Mouse (Mus musculus) hindbrain, embryonic 16.5 days (tissue): ENCODE data around the gene Cox7a1. TPM values are rescaled to one million over a fixed set of nuclear protein-coding genes. Genes with fewer than 3 reads are reported as not detected.

ENCODE experiments used
- ATAC-seq: fragments of 200-750 bp; cut with Nextera tagmentation; 2 replicates; pipeline ENCODE4 v1.8.0; 2017; ENCODE audit warnings: moderate TSS enrichment, moderate library complexity
- H3K27ac ChIP-seq: fragments of 300-500 bp; sonication (generic); 2 replicates; pipeline ENCODE4 v1.5.1; 2014; ENCODE audit warnings: low read depth, mild to moderate bottlenecking, control low read depth, low read length, moderate library complexity
- H3K27me3 ChIP-seq: fragments of 300-500 bp; sonication (generic); replicated peaks from 2 replicates; pipeline ENCODE4 v1.6.1; 2014; ENCODE audit warnings: low read length; ENCODE audit not compliant: control insufficient read depth, insufficient read depth
- H3K36me3 ChIP-seq: fragments of 300-500 bp; sonication (generic); 2 replicates; pipeline ENCODE4 v1.6.1; 2014; ENCODE audit warnings: mild to moderate bottlenecking, low read length, moderate library complexity, mixed read lengths; ENCODE audit not compliant: control insufficient read depth, insufficient read depth
- H3K4me1 ChIP-seq: fragments of 300-500 bp; sonication (generic); 2 replicates; pipeline ENCODE4 v1.6.1; 2014; ENCODE audit warnings: low read depth, low read length; ENCODE audit not compliant: control insufficient read depth, insufficient read depth
- H3K4me2 ChIP-seq: fragments of 300-500 bp; sonication (generic); 2 replicates; pipeline ENCODE4 v1.6.1; 2014; ENCODE audit warnings: mild to moderate bottlenecking, low read length, control low read depth, moderate library complexity
- H3K4me3 ChIP-seq: fragments of 300-500 bp; sonication (generic); 2 replicates; pipeline ENCODE4 v1.5.1; 2014; ENCODE audit warnings: mild to moderate bottlenecking, low read length, control low read depth, moderate library complexity
- H3K9ac ChIP-seq: fragments of 300-500 bp; sonication (generic); 2 replicates; pipeline ENCODE4 v1.6.1; 2014; ENCODE audit warnings: low read depth, mild to moderate bottlenecking, control low read depth, low read length, moderate library complexity
- H3K9me3 ChIP-seq: fragments of 300-500 bp; sonication (generic); 2 replicates; pipeline ENCODE4 v1.6.1; 2014; ENCODE audit warnings: mild to moderate bottlenecking, low read length, moderate library complexity; ENCODE audit not compliant: control insufficient read depth
- WGBS: fragments of 180-500 bp; shearing (Covaris S2); extraction: QIAGEN DNeasy Blood & Tissue Kit; methylation state at CpG from one replicate; pipeline ENCODE4 v1.1.7; 2014; 5-methylcytosine and 5-hydroxymethylcytosine counted together
- polyA plus RNA-seq: library from polyadenylated mRNA; unstranded; fragments of >200 nt; fragmentation: Nextera tagmentation; extraction: Ambion mirVana; gene quantifications from 2 replicates; pipeline ENCODE4 v1.2.1, GENCODE M21; 2015

Gene Cox7a1
- polyA plus RNA-seq, result 5.6 and 6.8 TPM in 2 replicates

DNA sequence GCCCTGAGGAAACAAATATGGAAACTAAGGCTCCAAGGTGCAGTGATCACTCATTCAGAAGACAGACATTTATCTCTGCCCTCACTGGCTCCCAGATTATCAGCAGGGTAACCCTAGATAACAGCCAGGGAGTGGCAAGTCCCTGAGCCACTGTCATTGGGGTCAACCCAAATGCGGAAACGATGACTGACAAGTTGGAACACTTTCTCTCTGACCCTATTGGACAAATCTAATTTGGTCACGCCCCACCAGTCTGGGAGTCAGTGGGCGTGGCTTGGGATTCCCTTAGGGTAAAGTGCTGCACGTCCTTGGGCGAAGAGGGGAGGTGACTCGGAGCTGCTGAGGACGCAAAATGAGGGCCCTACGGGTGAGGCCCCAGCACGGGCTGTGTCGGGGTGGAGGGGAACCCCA is at the start of gene Cox7a1:
TSS of gene Cox7a1 (plus strand) at position 266 of the 411 bp plus-strand sequence.
- peak; percentile 25 for ATAC-seq
- Histone ChIP-seq H3K27me3 (no peaks in the 10 kb centered on the region), H3K4me3 (0 out of 2 replicates have a peak within 1 kb of the TSS, but pooled peaks have one; percentile 6)

DNA sequence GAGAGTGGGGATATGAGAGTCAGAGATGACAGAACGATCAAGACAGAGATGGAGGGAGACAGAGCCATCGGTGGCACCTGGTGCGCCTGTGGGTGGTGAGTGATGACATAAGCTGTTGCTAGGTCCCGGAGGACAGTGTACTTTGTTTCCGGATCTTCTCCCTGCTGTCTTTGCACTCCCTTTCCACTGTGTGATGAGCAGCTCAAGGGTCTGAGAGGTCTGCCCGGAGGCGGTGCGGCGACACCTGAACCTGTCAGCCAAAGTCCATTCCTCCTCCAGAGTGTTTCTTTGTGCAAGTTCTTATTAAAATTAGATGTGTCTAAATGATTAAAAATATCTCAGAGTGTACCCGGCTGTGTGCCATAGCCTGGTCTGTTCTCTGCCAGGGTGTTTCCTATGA is 47.1 kb upstream of the Cox7a1 start:
- Histone ChIP-seq H3K9me3 (no peaks in the 10 kb centered on the region), H3K27ac (no peak overlapping the region), H3K4me2 (no peak overlapping the region), H3K36me3 (peaks cover 39% of the 10 kb centered on the region), H3K4me3 (no peak overlapping the region), H3K27me3 (no peaks in the 10 kb centered on the region), H3K9ac (no peak overlapping the region), H3K4me1 (no peaks in the 10 kb centered on the region)
- WGBS, result 92% methylated on average over 10 of the region's 10 CpGs
- ATAC-seq, result no peak

More for the DNA sequence above, at the start of gene Cox7a1:
- 0 out of 2 replicates have a peak within 1 kb of the TSS, but pooled peaks have one; percentile 15 for H3K9ac ChIP-seq
- peaks cover 18% of the 10 kb centered on the region for H3K36me3 ChIP-seq
- no peak within 1 kb of the TSS for H3K27ac ChIP-seq
- no peaks in the 10 kb centered on the region for H3K9me3 ChIP-seq
- H3K4me2 ChIP-seq, result peak within 1 kb of the TSS; percentile 40
- WGBS, result under 1% methylated on average over 11 of the region's 11 CpGs
- no peaks in the 10 kb centered on the region; the same call in 1 of the 2 replicates for H3K4me1 ChIP-seq

DNA sequence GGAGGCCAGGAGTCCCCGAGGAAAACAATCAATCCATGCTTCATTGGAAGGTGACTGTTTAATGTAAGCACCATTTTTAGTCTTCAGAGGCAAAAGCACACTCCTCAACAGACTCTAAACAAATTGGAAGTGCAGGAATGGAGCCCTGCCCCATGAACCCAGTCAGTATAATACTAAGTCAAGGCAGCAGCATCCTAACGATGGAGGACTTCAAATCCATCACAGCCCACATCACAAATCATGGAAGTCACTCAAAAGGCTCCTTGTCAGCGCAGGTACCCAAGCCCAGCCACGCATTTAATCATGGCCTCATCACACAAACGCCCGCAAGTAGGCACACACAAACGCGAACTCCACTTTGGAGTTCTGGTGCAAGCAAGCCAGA is 40.8 kb upstream of the Cox7a1 start:
- Histone ChIP-seq H3K4me2 (peak overlapping the region; percentile 71), H3K9me3 (no peaks in the 10 kb centered on the region), H3K36me3 (no peaks in the 10 kb centered on the region), H3K9ac (peak overlapping the region; percentile 78), H3K4me1 (peaks cover 2% of the 10 kb centered on the region; the same call in 1 of the 2 replicates), H3K27me3 (no peaks in the 10 kb centered on the region), H3K4me3 (peak overlapping the region; percentile 69), H3K27ac (peak overlapping the region; percentile 85)
- 15% methylated on average over 8 of the region's 8 CpGs for WGBS
- ATAC-seq, result peak; percentile 45; the same call in 1 of the 2 replicates

DNA sequence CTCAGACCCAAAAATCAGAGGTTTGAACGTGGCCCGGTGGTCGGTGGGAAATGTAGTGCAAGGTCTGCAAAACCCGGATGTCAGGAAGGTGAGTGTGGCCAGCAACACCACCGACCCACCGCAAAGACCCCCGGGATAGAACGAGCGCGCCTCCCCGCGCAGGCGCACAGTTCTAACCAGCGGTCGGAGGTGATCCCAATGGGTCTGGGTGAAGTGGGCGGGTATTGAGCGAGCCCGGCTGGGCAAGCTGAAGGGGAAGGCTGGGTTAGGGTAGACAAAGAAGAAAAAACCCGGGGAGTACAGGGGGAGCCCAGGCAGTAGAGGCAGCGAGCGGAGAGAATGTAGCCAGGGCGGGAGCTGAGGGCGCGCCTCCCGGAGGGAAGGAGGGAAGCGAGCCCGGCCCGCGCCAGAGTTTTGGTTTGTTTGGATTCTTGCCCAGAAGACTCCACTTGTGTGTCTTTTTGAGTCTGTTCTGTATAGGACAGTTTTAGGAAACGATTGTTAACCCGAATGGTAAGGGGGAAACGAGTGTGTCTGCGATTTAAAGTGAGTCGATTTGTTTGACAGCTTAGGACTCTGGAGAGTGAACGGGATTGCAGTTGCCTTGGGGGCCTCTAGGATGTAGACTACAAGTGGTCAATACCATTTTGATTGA is 40.3 kb upstream of the Cox7a1 start:
- H3K9me3 ChIP-seq, result no peaks in the 10 kb centered on the region
- H3K27ac ChIP-seq, result peak overlapping the region; percentile 85
- peak; percentile 98 for ATAC-seq
- H3K36me3 ChIP-seq, result no peaks in the 10 kb centered on the region
- peak overlapping the region; percentile 78 for H3K9ac ChIP-seq
- H3K4me2 ChIP-seq, result peak overlapping the region; percentile 71
- peak overlapping the region; percentile 69 for H3K4me3 ChIP-seq
- peaks cover 2% of the 10 kb centered on the region; the same call in 1 of the 2 replicates for H3K4me1 ChIP-seq
- WGBS, result 1% methylated on average over 35 of the region's 35 CpGs
- no peaks in the 10 kb centered on the region for H3K27me3 ChIP-seq

DNA sequence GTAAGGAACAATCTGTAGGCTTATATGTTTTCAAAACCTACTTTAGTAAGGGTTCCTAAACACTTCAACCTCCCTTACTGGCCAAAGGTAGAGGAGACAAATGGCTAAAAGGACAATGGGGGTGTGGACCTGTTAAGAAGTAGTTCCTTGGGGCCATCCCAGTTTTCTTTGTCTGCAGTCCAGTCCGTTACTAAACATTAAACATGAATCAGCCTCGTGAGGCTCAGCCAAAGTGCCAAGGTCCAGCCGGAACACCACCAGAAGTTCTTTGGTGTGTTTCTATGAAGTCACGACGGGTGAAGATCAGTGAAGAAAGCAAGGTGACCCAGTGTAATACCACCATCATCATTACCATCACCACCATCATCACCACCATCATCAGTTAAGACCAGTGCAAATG is 36.9 kb upstream of the Cox7a1 start:
- Histone ChIP-seq H3K4me3 (no peak overlapping the region), H3K9me3 (peaks cover 15% of the 10 kb centered on the region), H3K4me2 (no peak overlapping the region), H3K36me3 (peaks cover 10% of the 10 kb centered on the region), H3K27me3 (no peaks in the 10 kb centered on the region), H3K27ac (no peak overlapping the region), H3K9ac (no peak overlapping the region), H3K4me1 (peaks cover 2% of the 10 kb centered on the region; the same call in 1 of the 2 replicates)
- no peak for ATAC-seq
- WGBS, result 95% methylated on average over 5 of the region's 5 CpGs

DNA sequence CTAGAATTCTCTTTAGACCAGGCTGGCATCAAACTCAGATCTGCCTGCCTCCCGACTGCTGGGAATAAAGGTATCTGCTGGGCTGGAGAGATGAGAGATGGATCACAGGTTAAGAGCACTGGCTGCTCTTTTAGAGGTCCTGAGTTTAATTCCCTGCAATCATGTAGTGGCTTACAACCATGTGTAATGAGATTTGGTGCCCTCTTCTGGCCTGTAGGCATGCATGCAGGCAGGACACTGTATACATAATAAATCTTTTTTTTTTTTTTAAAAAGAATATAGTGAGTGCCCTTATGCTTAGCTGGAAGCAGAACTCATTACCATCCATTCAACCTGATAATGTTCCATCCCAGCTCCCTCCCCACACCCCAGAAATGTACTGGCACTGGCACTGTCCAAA is 29.9 kb upstream of the Cox7a1 start:
- no peaks in the 10 kb centered on the region for H3K4me1 ChIP-seq
- peaks cover 41% of the 10 kb centered on the region for H3K36me3 ChIP-seq
- H3K4me2 ChIP-seq, result no peak overlapping the region
- ATAC-seq, result no peak
- no peaks in the 10 kb centered on the region for H3K27me3 ChIP-seq
- no peak overlapping the region for H3K4me3 ChIP-seq
- no peak overlapping the region for H3K27ac ChIP-seq
- peaks cover 44% of the 10 kb centered on the region for H3K9me3 ChIP-seq
- WGBS, result 95% methylated on average over 1 of the region's 1 CpGs
- no peak overlapping the region for H3K9ac ChIP-seq

DNA sequence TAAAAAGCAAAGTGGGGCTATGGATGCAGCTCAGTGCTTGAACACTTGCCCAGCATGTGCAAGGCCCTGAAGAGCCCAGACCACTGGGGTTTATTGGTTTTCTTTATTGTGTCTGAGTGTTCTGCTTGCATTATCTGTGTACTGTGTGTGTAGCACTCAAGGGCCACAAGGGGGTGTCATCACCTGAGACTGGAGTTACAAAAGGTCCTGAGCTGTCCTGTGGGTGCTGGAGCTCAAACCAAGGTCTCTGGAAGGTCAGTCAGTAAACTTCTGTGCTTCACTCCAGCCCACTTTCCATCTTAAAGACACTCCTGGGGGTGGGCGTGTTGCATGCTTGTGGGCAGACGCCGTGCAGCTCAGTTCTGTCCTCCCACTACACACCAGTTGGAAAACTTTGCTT is 28.4 kb upstream of the Cox7a1 start:
- H3K4me3 ChIP-seq, result no peak overlapping the region
- peaks cover 47% of the 10 kb centered on the region for H3K9me3 ChIP-seq
- no peak overlapping the region for H3K4me2 ChIP-seq
- H3K36me3 ChIP-seq, result peaks cover 49% of the 10 kb centered on the region
- 91% methylated on average over 3 of the region's 3 CpGs for WGBS
- H3K27ac ChIP-seq, result no peak overlapping the region
- no peaks in the 10 kb centered on the region for H3K4me1 ChIP-seq
- no peaks in the 10 kb centered on the region for H3K27me3 ChIP-seq
- ATAC-seq, result no peak
- no peak overlapping the region for H3K9ac ChIP-seq

DNA sequence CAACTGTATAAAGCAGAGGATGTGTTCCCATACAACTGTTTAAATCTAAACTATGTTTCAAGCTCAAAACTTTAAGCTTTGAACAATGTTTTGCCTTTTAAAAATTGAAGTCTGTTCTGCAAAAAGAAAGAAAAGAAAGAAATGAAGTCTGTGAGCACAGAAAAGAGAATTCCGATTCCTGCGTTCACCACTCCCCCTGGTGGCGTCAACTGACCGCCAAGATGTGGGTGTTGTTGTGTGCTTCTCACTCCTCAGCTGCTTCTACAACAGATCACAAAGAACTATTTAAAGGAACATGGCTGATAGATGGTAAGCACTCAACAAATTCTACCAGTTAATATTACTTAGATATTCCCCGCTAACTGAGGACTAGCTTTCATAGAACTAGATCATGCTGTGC is 20.8 kb upstream of the Cox7a1 start:
- Histone ChIP-seq H3K27me3 (no peaks in the 10 kb centered on the region), H3K9ac (no peak overlapping the region), H3K4me1 (peaks cover 4% of the 10 kb centered on the region), H3K9me3 (peaks cover 36% of the 10 kb centered on the region), H3K4me2 (no peak overlapping the region), H3K4me3 (no peak overlapping the region), H3K27ac (no peak overlapping the region), H3K36me3 (peaks cover 66% of the 10 kb centered on the region)
- no peak for ATAC-seq
- WGBS, result 99% methylated on average over 5 of the region's 5 CpGs

DNA sequence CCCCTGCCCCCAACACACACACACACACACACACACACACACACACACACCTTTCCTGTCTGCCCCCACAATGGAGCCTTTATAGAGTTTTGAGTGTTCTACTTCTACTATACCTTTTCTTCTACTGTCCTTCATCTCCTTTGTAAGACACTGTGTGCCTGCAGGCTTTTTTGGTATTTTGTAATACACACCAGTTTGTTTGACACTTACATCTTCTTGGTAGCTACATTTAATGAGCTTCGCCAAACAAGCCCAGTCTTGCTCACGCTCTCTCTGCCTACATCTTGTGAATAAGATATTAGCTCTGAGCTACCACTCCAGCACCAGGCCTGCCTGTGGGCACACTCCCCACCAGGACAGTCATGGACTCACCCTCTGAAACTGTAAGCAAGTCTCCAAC is 19.2 kb upstream of the Cox7a1 start:
- H3K9ac ChIP-seq, result no peak overlapping the region
- H3K36me3 ChIP-seq, result peaks cover 50% of the 10 kb centered on the region
- ATAC-seq, result no peak
- H3K9me3 ChIP-seq, result peaks cover 30% of the 10 kb centered on the region
- H3K4me1 ChIP-seq, result peaks cover 8% of the 10 kb centered on the region
- no peak overlapping the region for H3K4me2 ChIP-seq
- H3K27ac ChIP-seq, result no peak overlapping the region
- no peak overlapping the region for H3K4me3 ChIP-seq
- no peaks in the 10 kb centered on the region for H3K27me3 ChIP-seq
- WGBS, result 95% methylated on average over 2 of the region's 2 CpGs
